Mouse (Mus musculus): ENCODE results near the gene Mctp2. TPM values are rescaled to one million over a fixed set of nuclear protein-coding genes. Genes with fewer than 3 reads are reported as not detected.
A peak's percentile ranks its signal among the peaks of the same experiment; 100 is the strongest.
"Not testable (repeated sequence)": the region's sequence is repeated elsewhere in the genome, so short reads cannot be mapped to it uniquely, and the experiment has no call there.

Gene Mctp2
- polyA plus RNA-seq, 1 experiment from 2014 or later: 3.6 TPM

DNA sequence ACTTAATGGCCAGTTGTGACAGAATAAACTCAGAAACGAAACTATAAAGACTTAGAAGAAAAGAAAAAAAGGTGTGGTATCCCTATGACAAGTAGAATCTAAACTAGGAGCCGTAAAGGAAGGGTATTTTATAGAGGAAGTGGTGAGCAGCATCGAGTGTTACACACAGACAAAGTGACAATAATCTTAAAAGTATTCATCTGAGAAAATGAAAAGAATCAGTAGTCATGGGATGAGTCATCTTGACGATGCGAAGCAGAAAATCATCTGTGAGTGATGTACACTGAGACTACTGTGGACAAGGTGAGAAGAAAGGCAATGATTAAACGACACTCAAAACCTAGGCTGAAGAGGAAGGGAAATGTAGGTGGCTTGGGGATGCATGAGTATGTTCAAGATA, 36.4 kb downstream of the Mctp2 start:
- no peak for ATAC-seq (ENCODE audit: borderline replicate concordance, extremely low read depth, low FRiP score, low TSS enrichment)
- WGBS: 68% methylated on average over 6 of the region's 6 CpGs
- H3K4me2 ChIP-seq: no peak overlapping the region
- no peak overlapping the region for H3K4me3 ChIP-seq
- H3K4me1 ChIP-seq: no peaks in the 10 kb centered on the region
- no peak overlapping the region for H3K27ac ChIP-seq
- no peaks in the 10 kb centered on the region for H3K9me3 ChIP-seq
- H3K9ac ChIP-seq: no peak overlapping the region
- no peaks in the 10 kb centered on the region for H3K36me3 ChIP-seq
- H3K27me3 ChIP-seq: no peaks in the 10 kb centered on the region

DNA sequence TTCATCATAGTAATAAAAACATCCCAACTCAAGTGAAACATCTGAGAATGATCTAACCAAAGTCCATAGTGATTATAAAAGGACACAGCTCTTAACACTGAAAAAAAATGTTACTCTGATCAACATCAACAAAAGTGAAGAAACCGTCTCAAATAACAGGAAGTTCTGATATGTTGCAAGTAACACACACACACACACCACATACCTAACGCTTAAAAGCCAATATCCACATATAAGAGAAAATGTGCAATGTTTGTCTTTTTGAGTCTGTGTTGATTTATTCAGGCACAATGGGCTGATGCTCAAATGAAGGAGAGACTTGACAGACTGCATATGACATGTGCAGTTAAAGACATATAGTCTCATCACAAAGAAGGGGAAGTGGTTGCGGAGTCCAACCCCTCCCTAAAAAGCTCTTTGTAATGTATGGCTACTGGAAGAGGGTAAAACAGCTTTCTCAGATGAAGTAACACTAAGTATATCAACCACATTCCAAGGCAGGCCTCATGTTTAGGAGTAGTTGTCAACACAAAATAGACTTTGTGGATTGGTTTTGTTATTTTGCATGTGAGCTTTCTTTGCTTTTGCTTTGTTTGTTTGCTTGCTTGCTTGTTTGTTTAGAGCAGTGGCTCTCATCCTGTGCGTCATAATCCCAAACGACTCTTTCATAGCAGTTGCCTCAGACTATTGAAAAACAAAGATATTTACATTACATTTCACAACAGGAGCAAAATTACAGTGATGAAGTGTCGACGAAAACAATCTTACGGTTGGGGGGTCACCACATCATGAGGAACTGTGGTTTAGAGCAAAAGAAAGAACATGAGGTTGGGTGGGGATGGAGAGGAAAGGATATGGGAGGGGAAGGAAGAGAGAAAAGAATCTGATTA, 45.4 kb downstream of the Mctp2 start:
- Histone ChIP-seq H3K9ac (no peak overlapping the region), H3K4me2 (no peak overlapping the region), H3K4me3 (no peak overlapping the region), H3K36me3 (no peaks in the 10 kb centered on the region), H3K27me3 (no peaks in the 10 kb centered on the region), H3K4me1 (no peaks in the 10 kb centered on the region), H3K9me3 (no peaks in the 10 kb centered on the region), H3K27ac (peak overlapping the region; percentile 81)
- WGBS: 49% methylated on average over 8 of the region's 8 CpGs
- peak; percentile 92 for ATAC-seq (ENCODE audit: borderline replicate concordance, extremely low read depth, low FRiP score, low TSS enrichment)

DNA sequence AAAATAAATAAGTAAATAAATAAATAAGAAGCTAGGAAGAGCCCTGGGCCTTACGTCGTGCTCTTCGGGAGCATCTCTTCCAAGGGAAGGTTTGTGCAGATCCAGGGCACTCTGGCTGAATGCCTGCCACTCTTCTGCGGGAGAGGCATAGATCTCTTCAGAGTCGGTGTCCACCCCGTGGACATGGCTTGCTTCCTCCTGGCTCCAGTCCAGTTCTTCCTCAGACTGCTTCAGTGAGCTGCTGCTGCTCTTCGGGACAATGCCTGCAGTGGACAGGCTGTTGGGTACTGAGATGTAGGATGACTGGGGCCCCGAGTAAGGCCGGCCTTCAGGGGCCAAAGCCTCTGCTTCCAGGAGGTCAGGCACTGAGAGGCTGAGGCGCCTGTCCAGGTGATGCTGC, 47.4 kb downstream of the Mctp2 start:
- Histone ChIP-seq H3K4me1 (no peaks in the 10 kb centered on the region), H3K27me3 (no peaks in the 10 kb centered on the region), H3K9me3 (no peaks in the 10 kb centered on the region), H3K9ac (no peak overlapping the region), H3K27ac (no peak overlapping the region), H3K36me3 (no peaks in the 10 kb centered on the region), H3K4me2 (no peak overlapping the region), H3K4me3 (no peak overlapping the region)
- 78% methylated on average over 10 of the region's 10 CpGs for WGBS
- no peak for ATAC-seq (ENCODE audit: borderline replicate concordance, extremely low read depth, low FRiP score, low TSS enrichment)

DNA sequence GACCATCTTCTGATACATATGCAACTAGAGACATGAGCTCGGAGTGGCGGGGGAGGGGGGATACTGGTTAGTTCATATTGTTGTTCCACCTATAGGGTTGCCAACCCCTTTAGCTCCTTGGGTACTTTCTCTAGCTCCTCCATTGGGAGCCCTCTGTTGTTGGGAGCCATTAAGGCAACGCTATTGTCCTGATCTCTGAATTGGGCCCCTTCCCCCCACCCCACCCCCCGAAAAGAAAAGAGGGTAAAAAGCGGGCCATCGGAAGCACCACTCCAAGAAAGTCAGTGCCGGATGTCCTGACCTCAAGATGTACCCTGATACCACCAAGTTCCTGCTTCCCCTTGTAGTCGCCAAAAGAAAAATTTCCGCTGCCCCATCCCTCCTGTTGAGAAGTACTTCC, 56.1 kb downstream of the Mctp2 start:
- 91% methylated on average over 9 of the region's 9 CpGs for WGBS
- H3K36me3 ChIP-seq; H3K27me3 ChIP-seq; H3K9ac ChIP-seq; H3K4me1 ChIP-seq; ATAC-seq (ENCODE audit: borderline replicate concordance, extremely low read depth, low FRiP score, low TSS enrichment); H3K9me3 ChIP-seq; H3K27ac ChIP-seq; H3K4me2 ChIP-seq; H3K4me3 ChIP-seq: not testable (repeated sequence)

DNA sequence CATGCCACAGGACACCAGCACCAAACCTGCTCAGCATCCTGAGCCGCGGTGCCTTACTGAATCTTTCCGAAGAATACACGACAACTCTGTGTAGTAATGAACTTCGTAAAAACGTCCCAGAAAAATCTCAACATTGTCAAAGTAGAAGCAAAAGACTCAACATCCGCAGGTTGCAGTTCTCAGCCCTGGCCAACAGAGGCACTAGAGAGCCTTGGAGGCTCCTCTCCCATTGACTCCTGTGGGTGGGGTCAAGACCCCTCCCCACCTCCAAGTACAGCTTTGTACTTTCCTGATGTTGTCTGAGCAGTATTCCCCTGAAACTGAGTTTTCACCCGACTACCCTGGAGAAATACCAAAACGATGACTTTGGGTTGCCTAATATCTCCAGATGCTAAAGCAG, 65.1 kb downstream of the Mctp2 start:
- Histone ChIP-seq H3K4me2 (no peak overlapping the region), H3K36me3 (no peaks in the 10 kb centered on the region), H3K4me3 (no peak overlapping the region), H3K9ac (no peak overlapping the region), H3K27me3 (no peaks in the 10 kb centered on the region), H3K27ac (no peak overlapping the region), H3K9me3 (no peaks in the 10 kb centered on the region), H3K4me1 (no peaks in the 10 kb centered on the region)
- no peak for ATAC-seq (ENCODE audit: borderline replicate concordance, extremely low read depth, low FRiP score, low TSS enrichment)
- 90% methylated on average over 9 of the region's 9 CpGs for WGBS

DNA sequence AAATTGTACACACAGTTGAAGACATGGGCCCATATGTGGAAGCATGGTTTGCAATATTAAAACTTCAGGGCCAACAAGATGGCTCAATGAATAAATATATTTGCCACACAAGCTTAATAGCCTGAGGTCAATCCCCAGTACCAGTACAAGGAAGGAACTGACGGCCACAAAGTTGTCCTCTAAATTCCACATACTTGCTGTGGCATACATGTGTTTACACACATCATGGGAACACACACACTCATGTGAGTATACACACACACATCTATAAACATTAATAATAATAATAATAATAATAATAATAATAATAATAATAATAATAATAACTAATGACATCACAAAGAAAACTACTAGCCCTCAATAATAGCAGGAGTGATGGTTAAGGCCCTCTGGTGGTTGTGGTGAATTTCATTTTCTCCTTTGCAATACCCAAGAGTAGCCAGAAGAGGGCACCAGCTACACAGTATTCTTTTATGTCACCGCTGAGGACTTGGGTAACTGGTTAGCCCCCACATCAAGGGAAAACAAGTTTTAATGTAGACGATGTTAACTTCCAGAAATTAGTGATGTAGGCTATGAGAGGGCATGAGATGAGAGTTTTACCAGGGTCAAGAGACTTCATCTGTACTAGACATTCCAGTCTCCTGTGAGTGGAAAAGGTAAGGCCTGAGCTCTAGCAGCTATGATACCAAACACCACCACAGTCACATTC, 66.5 kb downstream of the Mctp2 start:
- no peaks in the 10 kb centered on the region for H3K36me3 ChIP-seq
- peak; percentile 31; the same call in 1 of the 2 replicates for ATAC-seq (ENCODE audit: borderline replicate concordance, extremely low read depth, low FRiP score, low TSS enrichment)
- no peak overlapping the region for H3K9ac ChIP-seq
- no peaks in the 10 kb centered on the region for H3K27me3 ChIP-seq
- H3K27ac ChIP-seq: no peak overlapping the region
- H3K4me3 ChIP-seq: no peak overlapping the region
- WGBS: 24% methylated on average over 3 of the region's 3 CpGs
- no peak overlapping the region for H3K4me2 ChIP-seq
- H3K4me1 ChIP-seq: no peaks in the 10 kb centered on the region
- no peaks in the 10 kb centered on the region for H3K9me3 ChIP-seq

DNA sequence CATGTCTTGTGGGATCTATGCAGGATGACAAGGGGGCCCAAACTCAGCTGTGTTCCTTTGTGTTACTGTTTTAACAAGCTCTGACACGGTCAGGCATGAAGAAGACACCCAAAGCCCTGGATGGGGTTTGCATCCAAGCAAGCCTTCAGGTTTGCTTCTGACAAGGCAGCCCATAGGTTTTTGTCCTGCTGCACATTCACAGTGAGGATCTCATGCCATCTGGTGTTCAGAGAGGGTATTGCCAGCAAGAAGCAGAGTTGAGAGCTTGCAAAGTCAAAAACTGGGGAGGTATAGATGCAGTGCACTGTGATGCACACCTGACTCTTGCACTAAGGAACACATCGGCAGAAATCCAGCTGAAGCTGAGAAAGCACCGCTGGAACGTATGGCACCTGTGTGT, 67.8 kb downstream of the Mctp2 start:
- no peak overlapping the region for H3K9ac ChIP-seq
- no peaks in the 10 kb centered on the region for H3K4me1 ChIP-seq
- no peak overlapping the region for H3K4me2 ChIP-seq
- H3K27me3 ChIP-seq: no peaks in the 10 kb centered on the region
- no peak overlapping the region for H3K4me3 ChIP-seq
- WGBS: 44% methylated on average over 4 of the region's 4 CpGs
- H3K9me3 ChIP-seq: no peaks in the 10 kb centered on the region
- no peak overlapping the region for H3K27ac ChIP-seq
- no peak for ATAC-seq (ENCODE audit: borderline replicate concordance, extremely low read depth, low FRiP score, low TSS enrichment)
- H3K36me3 ChIP-seq: no peaks in the 10 kb centered on the region

DNA sequence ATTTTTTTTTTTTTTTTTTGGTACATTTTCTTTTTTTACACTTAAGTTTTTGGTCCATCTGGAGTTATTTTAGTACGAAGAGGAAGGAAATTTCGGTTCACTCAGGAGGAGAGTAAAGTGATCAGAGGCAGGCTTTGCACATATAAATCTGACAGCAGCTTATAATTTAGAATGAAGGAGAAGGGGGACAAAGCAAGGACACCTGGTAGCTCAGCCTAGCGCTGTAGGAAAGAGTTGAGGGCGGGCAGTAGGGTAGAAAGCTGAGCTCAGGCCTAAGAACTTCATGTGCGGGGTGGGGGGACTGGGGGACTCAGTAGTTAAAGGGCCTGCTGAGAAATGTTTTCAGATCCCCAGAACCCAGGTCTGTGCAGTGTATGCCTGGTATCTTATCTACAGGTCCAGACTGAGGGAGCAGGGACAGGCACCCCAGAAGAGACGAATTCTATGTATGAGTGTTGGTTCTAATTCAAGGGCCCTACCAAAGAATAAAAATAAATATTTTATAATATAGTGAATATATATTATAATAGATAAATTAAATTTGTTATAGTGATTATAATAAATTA, 71.9 kb downstream of the Mctp2 start:
- no peak overlapping the region for H3K9ac ChIP-seq
- H3K27me3 ChIP-seq: no peaks in the 10 kb centered on the region
- ATAC-seq (ENCODE audit: borderline replicate concordance, extremely low read depth, low FRiP score, low TSS enrichment): no peak
- no peaks in the 10 kb centered on the region for H3K9me3 ChIP-seq
- H3K36me3 ChIP-seq: no peaks in the 10 kb centered on the region
- H3K27ac ChIP-seq: no peak overlapping the region
- H3K4me3 ChIP-seq: no peak overlapping the region
- 64% methylated on average over 6 of the region's 6 CpGs for WGBS
- no peak overlapping the region for H3K4me2 ChIP-seq
- no peaks in the 10 kb centered on the region for H3K4me1 ChIP-seq

DNA sequence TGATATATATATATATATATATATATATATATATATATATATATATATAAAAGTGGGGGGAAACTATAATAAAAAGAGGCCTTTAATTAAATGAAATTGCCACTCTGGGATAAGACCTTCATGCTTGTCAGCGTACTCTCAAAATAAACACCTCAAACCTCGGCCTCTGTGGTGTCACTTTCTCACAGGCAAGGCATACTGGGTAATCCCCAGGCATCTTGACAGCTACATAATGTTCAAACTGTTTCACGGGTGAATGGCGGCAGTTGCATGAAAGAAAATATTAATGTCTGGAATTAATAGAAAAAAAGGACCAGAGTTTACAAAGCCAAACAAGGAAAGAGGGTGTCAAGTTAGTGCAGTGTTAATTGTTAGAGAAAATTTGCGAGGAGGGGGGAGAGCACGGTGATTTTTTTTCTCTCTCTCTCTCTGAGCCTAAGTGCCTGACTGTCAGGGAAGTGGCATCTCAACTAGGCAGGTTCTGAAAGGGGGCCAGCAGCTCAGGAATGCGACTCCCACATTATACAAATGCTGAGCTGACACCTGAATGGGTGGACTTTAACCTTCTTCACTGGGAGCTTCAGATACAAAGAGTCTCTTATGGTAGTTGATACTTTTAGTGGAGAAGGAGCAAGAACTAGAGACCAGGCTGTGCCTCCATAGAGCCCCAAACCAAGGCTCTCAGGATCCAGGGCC, 75.1 kb downstream of the Mctp2 start:
- Histone ChIP-seq H3K4me2 (no peak overlapping the region), H3K9me3 (no peaks in the 10 kb centered on the region), H3K4me3 (no peak overlapping the region), H3K27ac (no peak overlapping the region), H3K4me1 (no peaks in the 10 kb centered on the region), H3K9ac (no peak overlapping the region), H3K36me3 (no peaks in the 10 kb centered on the region), H3K27me3 (no peaks in the 10 kb centered on the region)
- WGBS: 35% methylated on average over 7 of the region's 7 CpGs
- no peak for ATAC-seq (ENCODE audit: borderline replicate concordance, extremely low read depth, low FRiP score, low TSS enrichment)

- no peak overlapping the region for H3K9ac ChIP-seq
- no peak overlapping the region for H3K27ac ChIP-seq
- no peak overlapping the region for H3K4me2 ChIP-seq
- no peaks in the 10 kb centered on the region for H3K36me3 ChIP-seq
- WGBS: 61% methylated on average over 7 of the region's 7 CpGs
- H3K4me3 ChIP-seq: no peak overlapping the region
- no peaks in the 10 kb centered on the region for H3K4me1 ChIP-seq
- H3K27me3 ChIP-seq: no peaks in the 10 kb centered on the region
- no peak for ATAC-seq (ENCODE audit: borderline replicate concordance, extremely low read depth, low FRiP score, low TSS enrichment)
- H3K9me3 ChIP-seq: no peaks in the 10 kb centered on the region
These were observed 76.5 kb downstream of the Mctp2 start for GRCm38 (mm10) chr7:72229925-72230324.

DNA sequence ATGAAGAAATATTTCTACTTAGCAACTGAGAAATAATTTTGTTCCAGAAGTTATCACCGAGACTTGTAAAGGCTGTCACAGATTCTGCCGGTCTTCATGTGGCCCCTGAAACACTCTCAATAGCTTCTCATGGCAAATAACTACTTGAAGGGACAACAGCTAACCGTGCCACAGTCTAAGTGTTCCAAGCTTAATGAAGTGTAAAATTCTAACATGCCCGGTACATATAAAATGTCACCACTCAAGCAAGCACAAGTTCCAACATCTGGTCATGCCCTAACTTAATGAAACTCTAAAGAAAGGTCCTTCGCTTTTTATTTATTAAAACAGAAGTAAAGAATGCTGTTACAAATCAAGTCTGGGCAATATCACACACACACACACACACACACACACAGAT, 82.8 kb downstream of the Mctp2 start:
- no peak overlapping the region for H3K27ac ChIP-seq

GRCm38 (mm10) chr7:72222532-72222931, 83.9 kb downstream of the Mctp2 start:
- WGBS: 75% methylated on average over 8 of the region's 8 CpGs
- Histone ChIP-seq H3K4me3 (no peak overlapping the region), H3K36me3 (no peaks in the 10 kb centered on the region), H3K4me2 (no peak overlapping the region), H3K27ac (no peak overlapping the region), H3K27me3 (no peaks in the 10 kb centered on the region), H3K4me1 (peaks cover 5% of the 10 kb centered on the region), H3K9ac (no peak overlapping the region), H3K9me3 (no peaks in the 10 kb centered on the region)
- no peak for ATAC-seq (ENCODE audit: borderline replicate concordance, extremely low read depth, low FRiP score, low TSS enrichment)

More for the DNA sequence above, 82.8 kb downstream of the Mctp2 start:
- 50% methylated on average over 5 of the region's 5 CpGs for WGBS
- Histone ChIP-seq H3K4me1 (no peaks in the 10 kb centered on the region), H3K4me2 (no peak overlapping the region), H3K4me3 (no peak overlapping the region), H3K36me3 (no peaks in the 10 kb centered on the region), H3K27me3 (no peaks in the 10 kb centered on the region), H3K9ac (no peak overlapping the region), H3K9me3 (no peaks in the 10 kb centered on the region)
- ATAC-seq (ENCODE audit: borderline replicate concordance, extremely low read depth, low FRiP score, low TSS enrichment): no peak
